Mouse (Mus musculus) intestine, embryonic 15.5 days (tissue): ENCODE measurements at regions not wholly inside any gene's neighbourhood (a gene's known extent, or its start where the extent isn't known, plus 50 kb on each side); places are given as distances from the start of the nearest gene placed in this dataset.
A peak's percentile ranks its signal among the peaks of the same experiment; 100 is the strongest.

Experiments used
- ATAC-seq: fragments of 200-750 bp; cut with Nextera tagmentation; 2 replicates; pipeline ENCODE4 v1.8.0; 2017; ENCODE audit warnings: moderate TSS enrichment, moderate library complexity
- H3K27ac ChIP-seq: fragments of 300-500 bp; sonication (generic); 2 replicates; pipeline ENCODE4 v1.5.1; 2015; ENCODE audit warnings: mild to moderate bottlenecking, inconsistent platforms
- H3K27me3 ChIP-seq: fragments of 300-500 bp; sonication (generic); replicated peaks from 2 replicates; pipeline ENCODE4 v1.6.1; 2015; ENCODE audit warnings: inconsistent platforms
- H3K36me3 ChIP-seq: fragments of 300-500 bp; sonication (generic); 2 replicates; pipeline ENCODE4 v1.6.1; 2015; ENCODE audit warnings: inconsistent platforms
- H3K4me1 ChIP-seq: fragments of 300-500 bp; sonication (generic); replicated peaks from 2 replicates; pipeline ENCODE4 v1.6.1; 2015; ENCODE audit warnings: inconsistent platforms
- H3K4me2 ChIP-seq: fragments of 300-500 bp; sonication (generic); replicated peaks from 2 replicates; pipeline ENCODE4 v1.6.1; 2015; ENCODE audit warnings: mild to moderate bottlenecking, inconsistent platforms
- H3K4me3 ChIP-seq: fragments of 300-500 bp; sonication (generic); replicated peaks from 2 replicates; pipeline ENCODE4 v1.5.1; 2015; ENCODE audit warnings: inconsistent platforms
- H3K9ac ChIP-seq: fragments of 300-500 bp; sonication (generic); 2 replicates; pipeline ENCODE4 v1.6.1; 2015; ENCODE audit warnings: inconsistent platforms
- H3K9me3 ChIP-seq: fragments of 300-500 bp; sonication (generic); 2 replicates; pipeline ENCODE4 v1.6.1; 2016; ENCODE audit warnings: inconsistent platforms
- WGBS: fragments of 180-500 bp; shearing (Covaris S2); methylation state at CpG from one replicate; pipeline ENCODE4 v1.1.7; 2015; 5-methylcytosine and 5-hydroxymethylcytosine counted together

- no peak overlapping the region for H3K4me2 ChIP-seq
- ATAC-seq, result no peak
- no peaks in the 10 kb centered on the region for H3K9me3 ChIP-seq
- no peaks in the 10 kb centered on the region for H3K36me3 ChIP-seq
- H3K27me3 ChIP-seq, result no peaks in the 10 kb centered on the region
- H3K4me1 ChIP-seq, result no peaks in the 10 kb centered on the region
- no peak overlapping the region for H3K9ac ChIP-seq
- H3K27ac ChIP-seq, result no peak overlapping the region
- 82% methylated on average over 3 of the region's 3 CpGs for WGBS
- no peak overlapping the region for H3K4me3 ChIP-seq
Measured at GRCm38 (mm10) chr8:82265745-82266144, 137.3 kb downstream of the Il15 start.

- H3K4me3 ChIP-seq, result no peak overlapping the region
- H3K36me3 ChIP-seq, result no peaks in the 10 kb centered on the region
- H3K4me1 ChIP-seq, result no peaks in the 10 kb centered on the region
- no peak overlapping the region for H3K27ac ChIP-seq
- H3K9ac ChIP-seq, result no peak overlapping the region
- no peak overlapping the region for H3K4me2 ChIP-seq
- H3K27me3 ChIP-seq, result no peaks in the 10 kb centered on the region
- 61% methylated on average over 4 of the region's 4 CpGs for WGBS
- ATAC-seq, result no peak
- no peaks in the 10 kb centered on the region for H3K9me3 ChIP-seq
Measured at GRCm38 (mm10) chr8:82262196-82262595, 140.8 kb downstream of the Il15 start.

GRCm38 (mm10) chr8:82260613-82261012 is 142.4 kb downstream of the Il15 start:
- WGBS, result 71% methylated on average over 1 of the region's 1 CpGs

GRCm38 (mm10) chr8:82255815-82256214 is 147.2 kb downstream of the Il15 start:
- Histone ChIP-seq H3K36me3 (no peaks in the 10 kb centered on the region), H3K27ac (no peak overlapping the region), H3K9me3 (no peaks in the 10 kb centered on the region), H3K4me1 (no peaks in the 10 kb centered on the region), H3K4me3 (no peak overlapping the region), H3K27me3 (no peaks in the 10 kb centered on the region), H3K4me2 (no peak overlapping the region), H3K9ac (no peak overlapping the region)
- WGBS, result 77% methylated on average over 2 of the region's 2 CpGs
- ATAC-seq, result no peak

More at GRCm38 (mm10) chr8:82260613-82261012, 142.4 kb downstream of the Il15 start:
- Histone ChIP-seq H3K9me3 (no peaks in the 10 kb centered on the region), H3K36me3 (no peaks in the 10 kb centered on the region), H3K4me2 (no peak overlapping the region), H3K9ac (no peak overlapping the region), H3K4me3 (no peak overlapping the region), H3K27me3 (no peaks in the 10 kb centered on the region), H3K27ac (no peak overlapping the region), H3K4me1 (no peaks in the 10 kb centered on the region)
- peak; percentile 80 for ATAC-seq

- Histone ChIP-seq H3K4me1 (no peaks in the 10 kb centered on the region), H3K27me3 (no peaks in the 10 kb centered on the region), H3K4me3 (no peak overlapping the region), H3K27ac (no peak overlapping the region), H3K9ac (no peak overlapping the region), H3K36me3 (no peaks in the 10 kb centered on the region), H3K4me2 (no peak overlapping the region), H3K9me3 (no peaks in the 10 kb centered on the region)
- no peak for ATAC-seq
Measured at GRCm38 (mm10) chr8:82252406-82252805, 150.6 kb downstream of the Il15 start.

GRCm38 (mm10) chr8:82249841-82250577 is 153.0 kb downstream of the Il15 start:
- no peak overlapping the region for H3K4me3 ChIP-seq
- no peaks in the 10 kb centered on the region for H3K27me3 ChIP-seq
- WGBS, result 80% methylated on average over 3 of the region's 3 CpGs
- H3K4me2 ChIP-seq, result no peak overlapping the region
- no peaks in the 10 kb centered on the region for H3K4me1 ChIP-seq
- H3K9me3 ChIP-seq, result no peaks in the 10 kb centered on the region
- no peaks in the 10 kb centered on the region for H3K36me3 ChIP-seq
- no peak for ATAC-seq
- H3K9ac ChIP-seq, result no peak overlapping the region
- H3K27ac ChIP-seq, result no peak overlapping the region

GRCm38 (mm10) chr8:82244076-82244475 is 158.9 kb downstream of the Il15 start:
- H3K27me3 ChIP-seq, result no peaks in the 10 kb centered on the region
- H3K9me3 ChIP-seq, result no peaks in the 10 kb centered on the region
- no peak overlapping the region for H3K27ac ChIP-seq
- no peaks in the 10 kb centered on the region for H3K4me1 ChIP-seq
- H3K9ac ChIP-seq, result no peak overlapping the region
- no peak overlapping the region for H3K4me3 ChIP-seq
- WGBS, result 69% methylated on average over 2 of the region's 2 CpGs
- H3K4me2 ChIP-seq, result no peak overlapping the region
- no peak for ATAC-seq
- no peaks in the 10 kb centered on the region for H3K36me3 ChIP-seq

GRCm38 (mm10) chr8:82229883-82230282 is 173.1 kb downstream of the Il15 start:
- H3K27ac ChIP-seq, result no peak overlapping the region
- no peaks in the 10 kb centered on the region for H3K9me3 ChIP-seq
- WGBS, result 68% methylated on average over 2 of the region's 2 CpGs
- H3K36me3 ChIP-seq, result no peaks in the 10 kb centered on the region
- H3K9ac ChIP-seq, result no peak overlapping the region
- H3K4me1 ChIP-seq, result no peaks in the 10 kb centered on the region
- no peak overlapping the region for H3K4me2 ChIP-seq
- no peak for ATAC-seq
- H3K27me3 ChIP-seq, result no peaks in the 10 kb centered on the region
- H3K4me3 ChIP-seq, result no peak overlapping the region

GRCm38 (mm10) chr8:82201746-82202145 is 201.3 kb downstream of the Il15 start:
- Histone ChIP-seq H3K27ac (no peak overlapping the region), H3K9me3 (no peaks in the 10 kb centered on the region), H3K27me3 (no peaks in the 10 kb centered on the region), H3K4me1 (no peaks in the 10 kb centered on the region), H3K4me2 (no peak overlapping the region), H3K9ac (no peak overlapping the region), H3K4me3 (no peak overlapping the region), H3K36me3 (no peaks in the 10 kb centered on the region)
- no peak for ATAC-seq
- 51% methylated on average over 3 of the region's 3 CpGs for WGBS

- Histone ChIP-seq H3K36me3 (no peaks in the 10 kb centered on the region), H3K4me1 (no peaks in the 10 kb centered on the region), H3K4me3 (no peak overlapping the region), H3K9ac (no peak overlapping the region), H3K9me3 (no peaks in the 10 kb centered on the region), H3K27me3 (no peaks in the 10 kb centered on the region), H3K27ac (no peak overlapping the region), H3K4me2 (no peak overlapping the region)
- WGBS, result 92% methylated on average over 3 of the region's 3 CpGs
- no peak for ATAC-seq
Measured at GRCm38 (mm10) chr8:82200176-82200575, 202.8 kb downstream of the Il15 start.

- no peaks in the 10 kb centered on the region for H3K4me1 ChIP-seq
- H3K27ac ChIP-seq, result no peak overlapping the region
- no peaks in the 10 kb centered on the region for H3K36me3 ChIP-seq
- H3K9me3 ChIP-seq, result no peaks in the 10 kb centered on the region
- no peak for ATAC-seq
- H3K4me2 ChIP-seq, result no peak overlapping the region
- no peak overlapping the region for H3K9ac ChIP-seq
- no peak overlapping the region for H3K4me3 ChIP-seq
- no peaks in the 10 kb centered on the region for H3K27me3 ChIP-seq
- 60% methylated on average over 3 of the region's 3 CpGs for WGBS
Measured at GRCm38 (mm10) chr8:82196504-82196903, 206.5 kb downstream of the Il15 start.

- H3K36me3 ChIP-seq, result no peaks in the 10 kb centered on the region
- 64% methylated on average over 5 of the region's 5 CpGs for WGBS
Measured at GRCm38 (mm10) chr8:82195112-82195511, 207.9 kb downstream of the Il15 start.

GRCm38 (mm10) chr8:82191011-82191410 is 212.0 kb downstream of the Il15 start:
- Histone ChIP-seq H3K36me3 (no peaks in the 10 kb centered on the region), H3K27me3 (no peaks in the 10 kb centered on the region), H3K27ac (no peak overlapping the region), H3K4me1 (no peaks in the 10 kb centered on the region), H3K4me3 (no peak overlapping the region), H3K4me2 (no peak overlapping the region), H3K9me3 (no peaks in the 10 kb centered on the region), H3K9ac (no peak overlapping the region)
- WGBS, result 98% methylated on average over 2 of the region's 2 CpGs
- ATAC-seq, result no peak

More at GRCm38 (mm10) chr8:82195112-82195511, 207.9 kb downstream of the Il15 start:
- H3K27me3 ChIP-seq, result no peaks in the 10 kb centered on the region
- H3K27ac ChIP-seq, result no peak overlapping the region
- H3K4me2 ChIP-seq, result no peak overlapping the region
- H3K4me3 ChIP-seq, result no peak overlapping the region
- H3K9ac ChIP-seq, result no peak overlapping the region
- H3K9me3 ChIP-seq, result no peaks in the 10 kb centered on the region
- ATAC-seq, result no peak
- H3K4me1 ChIP-seq, result no peaks in the 10 kb centered on the region
